Mouse (Mus musculus) midbrain, postnatal 0 days (tissue): Measurements from ENCODE around the gene Snx7. TPM values are rescaled to one million over a fixed set of nuclear protein-coding genes. Genes with fewer than 3 reads are reported as not detected.

Experiments
- ATAC-seq: fragments of 200-750 bp; cut with Nextera tagmentation; 2 replicates; pipeline ENCODE4 v1.8.0; 2017; ENCODE audit warnings: moderate number of reproducible peaks, mild to moderate bottlenecking, moderate TSS enrichment, moderate library complexity; ENCODE audit not compliant: low FRiP score
- DNase-seq: peaks from one replicate; pipeline ENCODE4 v3.0.0-alpha.2; 2015; ENCODE audit warnings: low spot score
- H3K27ac ChIP-seq: fragments of 300-500 bp; sonication (generic); 2 replicates; pipeline ENCODE4 v1.5.1; 2014; ENCODE audit warnings: low read depth, mild to moderate bottlenecking, low read length, mixed read lengths
- H3K27me3 ChIP-seq: fragments of 300-500 bp; sonication (generic); 2 replicates; pipeline ENCODE4 v1.6.1; 2014; ENCODE audit warnings: low read length, control low read depth, mixed read lengths; ENCODE audit not compliant: insufficient read depth
- H3K36me3 ChIP-seq: fragments of 300-500 bp; sonication (generic); 2 replicates; pipeline ENCODE4 v1.6.1; 2014; ENCODE audit warnings: low read length, control low read depth, mixed read lengths; ENCODE audit not compliant: insufficient read depth
- H3K4me1 ChIP-seq: fragments of 300-500 bp; sonication (generic); 2 replicates; pipeline ENCODE4 v1.6.1; 2014; ENCODE audit warnings: mild to moderate bottlenecking, control low read depth, antibody characterized with exemption, low read length, mixed read lengths; ENCODE audit not compliant: insufficient read depth
- H3K4me2 ChIP-seq: fragments of 300-500 bp; sonication (generic); 2 replicates; pipeline ENCODE4 v1.6.1; 2014; ENCODE audit warnings: low read depth, mild to moderate bottlenecking, low read length, mixed read lengths; ENCODE audit not compliant: poor library complexity, severe bottlenecking
- H3K4me3 ChIP-seq: fragments of 300-500 bp; sonication (generic); 2 replicates; pipeline ENCODE4 v1.5.1; 2014; ENCODE audit warnings: low read depth, mild to moderate bottlenecking, low read length, moderate library complexity
- H3K9ac ChIP-seq: fragments of 300-500 bp; sonication (generic); replicated peaks from 2 replicates; pipeline ENCODE4 v1.6.1; 2014; ENCODE audit warnings: mild to moderate bottlenecking, low read length, moderate library complexity, mixed read lengths; ENCODE audit not compliant: poor library complexity, severe bottlenecking
- H3K9me3 ChIP-seq: fragments of 300-500 bp; sonication (generic); 2 replicates; pipeline ENCODE4 v1.6.1; 2016; ENCODE audit warnings: low read length, control low read depth
- CTCF ChIP-seq: IDR thresholded peaks from 2 replicates; pipeline ENCODE4 v1.5.1; 2016; ENCODE audit warnings: antibody characterized with exemption, mild to moderate bottlenecking
- WGBS: fragments of 180-500 bp; shearing (Covaris S2); extraction: QIAGEN DNeasy Blood & Tissue Kit; methylation state at CpG from one replicate; pipeline ENCODE4 v1.1.7; 2014; 5-methylcytosine and 5-hydroxymethylcytosine counted together
- polyA plus RNA-seq: library from polyadenylated mRNA; unstranded; fragments of >200 nt; fragmentation: Nextera tagmentation; extraction: Ambion mirVana; gene quantifications from 2 replicates; pipeline ENCODE4 v1.2.1, GENCODE M21; 2015
- total RNA-seq: library from RNA; depleted of rRNA; stranded (reverse); fragments of >200 nt; gene quantifications from 2 replicates; pipeline ENCODE4 v1.2.3, GENCODE M21; 2014; rRNA removed

Snx7 gene
- total RNA-seq (10.1 and 10.9 TPM in 2 replicates), polyA plus RNA-seq (12.6 and 13.0 TPM in 2 replicates)

- peak within 1 kb of the TSS; percentile 67 for H3K9ac ChIP-seq
- no peaks in the 10 kb centered on the region; the same call in 1 of the 2 replicates for H3K4me1 ChIP-seq
- no peaks in the 10 kb centered on the region for H3K36me3 ChIP-seq
- DNase-seq: peak; percentile 76
- H3K27ac ChIP-seq: peak within 1 kb of the TSS; percentile 67
- peak within 1 kb of the TSS; percentile 77 for H3K4me2 ChIP-seq
- H3K9me3 ChIP-seq: no peaks in the 10 kb centered on the region
- WGBS: 1% methylated on average over 43 of the region's 53 CpGs
- TF ChIP-seq CTCF: no peak; the same call in 1 of the 2 replicates
- ATAC-seq: peak; percentile 99
- no peaks in the 10 kb centered on the region for H3K27me3 ChIP-seq
- peak within 1 kb of the TSS; percentile 65 for H3K4me3 ChIP-seq
Observed at GRCm38 (mm10) chr3:117868637-117869323, at the start of gene Snx7. Gene Snx7 (minus strand): TSS chr3:117868936.

DNA sequence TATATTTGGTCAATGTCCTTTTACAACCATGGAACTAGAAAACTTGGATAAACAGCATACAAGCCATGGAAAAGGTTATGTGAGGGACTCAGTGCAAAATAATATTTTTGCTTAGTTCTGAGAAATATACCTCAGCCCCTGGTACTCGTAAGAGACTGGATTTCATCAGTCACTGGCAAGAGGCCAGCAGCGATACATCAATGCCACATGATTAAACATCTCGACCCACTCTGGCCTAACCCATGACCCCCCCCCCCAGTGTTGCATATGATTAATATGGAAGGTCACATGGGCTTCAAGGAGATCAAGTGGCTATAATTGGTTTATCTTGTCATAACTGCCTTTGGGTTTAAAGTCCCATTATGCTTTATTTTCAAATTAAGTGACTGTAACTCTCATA is 46.7 kb upstream of the Snx7 start:
- ATAC-seq (no peak), DNase-seq (no peak)
- no peak for TF ChIP-seq CTCF
- Histone ChIP-seq H3K4me3 (no peak overlapping the region), H3K4me2 (no peak overlapping the region), H3K27me3 (no peaks in the 10 kb centered on the region), H3K36me3 (no peaks in the 10 kb centered on the region), H3K4me1 (no peaks in the 10 kb centered on the region), H3K9ac (no peak overlapping the region), H3K9me3 (no peaks in the 10 kb centered on the region), H3K27ac (no peak overlapping the region)
- WGBS: 64% methylated on average over 3 of the region's 3 CpGs

- H3K4me3 ChIP-seq: no peak overlapping the region
- H3K9me3 ChIP-seq: no peaks in the 10 kb centered on the region
- WGBS: 83% methylated on average over 2 of the region's 2 CpGs
- ATAC-seq: no peak
- H3K27ac ChIP-seq: no peak overlapping the region
- H3K36me3 ChIP-seq: no peaks in the 10 kb centered on the region
- DNase-seq: no peak
- no peaks in the 10 kb centered on the region for H3K27me3 ChIP-seq
- no peaks in the 10 kb centered on the region for H3K4me1 ChIP-seq
- no peak overlapping the region for H3K9ac ChIP-seq
- TF ChIP-seq CTCF: no peak
- H3K4me2 ChIP-seq: no peak overlapping the region
Observed at GRCm38 (mm10) chr3:117893736-117894135, 25.0 kb upstream of the Snx7 start.

DNA sequence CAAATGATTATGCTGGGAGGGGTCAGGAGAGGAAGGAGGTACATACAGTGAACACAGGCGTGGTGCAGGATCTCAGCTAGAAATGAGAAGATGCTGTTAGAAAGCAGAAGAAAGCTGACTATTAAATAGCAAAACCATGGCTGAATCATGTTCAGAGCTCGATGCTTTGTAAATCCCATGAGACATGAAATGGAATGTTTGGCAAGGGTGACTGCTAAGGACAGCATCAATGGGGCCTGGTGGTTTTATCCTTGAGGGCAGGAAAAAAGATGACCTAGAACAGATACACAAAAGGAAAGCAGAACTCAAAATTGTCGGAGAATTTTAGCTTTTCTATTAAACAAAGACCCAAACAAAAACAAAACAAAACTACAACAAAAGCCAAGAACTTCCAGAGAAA is 6.7 kb upstream of the Snx7 start:
- TF ChIP-seq CTCF: no peak
- DNase-seq: no peak
- H3K27ac ChIP-seq: no peak overlapping the region
- H3K4me3 ChIP-seq: no peak overlapping the region
- H3K4me2 ChIP-seq: no peak overlapping the region
- no peak for ATAC-seq
- H3K36me3 ChIP-seq: no peaks in the 10 kb centered on the region
- H3K27me3 ChIP-seq: no peaks in the 10 kb centered on the region
- no peak overlapping the region for H3K9ac ChIP-seq
- WGBS: 87% methylated on average over 3 of the region's 3 CpGs
- no peaks in the 10 kb centered on the region for H3K9me3 ChIP-seq
- no peaks in the 10 kb centered on the region for H3K4me1 ChIP-seq

GRCm38 (mm10) chr3:117873209-117873863 is 4.6 kb upstream of the Snx7 start:
- H3K27me3 ChIP-seq: no peaks in the 10 kb centered on the region
- H3K4me1 ChIP-seq: no peaks in the 10 kb centered on the region
- H3K27ac ChIP-seq: no peak overlapping the region
- WGBS: 79% methylated on average over 5 of the region's 5 CpGs
- ATAC-seq (no peak), DNase-seq (no peak)
- no peak overlapping the region for H3K4me3 ChIP-seq
- no peak overlapping the region for H3K9ac ChIP-seq
- H3K36me3 ChIP-seq: no peaks in the 10 kb centered on the region
- H3K4me2 ChIP-seq: no peak overlapping the region
- TF ChIP-seq CTCF: no peak
- H3K9me3 ChIP-seq: no peaks in the 10 kb centered on the region

DNA sequence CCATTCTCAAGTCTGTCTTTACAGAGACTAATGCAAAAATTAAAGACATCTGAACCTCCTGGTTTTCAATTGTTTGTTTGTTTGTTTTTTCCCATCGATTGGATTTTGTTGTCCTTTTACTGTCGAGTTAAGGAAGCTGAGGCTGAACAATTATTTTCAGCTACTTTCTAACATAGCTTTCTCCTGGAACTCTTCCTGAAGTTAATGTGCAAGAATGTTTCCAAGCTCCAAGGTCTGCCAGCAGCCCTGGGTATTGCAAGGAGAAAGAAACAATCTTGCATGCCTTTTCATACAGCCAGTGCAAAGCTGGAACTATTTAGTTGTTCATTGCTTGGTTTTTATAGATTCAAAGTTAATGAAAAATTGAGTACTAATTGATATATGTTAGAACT is 584 bp upstream of the Snx7 start:
- Histone ChIP-seq H3K27me3 (no peaks in the 10 kb centered on the region), H3K27ac (peak overlapping the region; percentile 67; the same call in 1 of the 2 replicates)
- 27% methylated on average over 2 of the region's 2 CpGs for WGBS

More for the DNA sequence above, 584 bp upstream of the Snx7 start:
- no peak for ATAC-seq
- no peaks in the 10 kb centered on the region; the same call in 1 of the 2 replicates for H3K4me1 ChIP-seq
- H3K4me2 ChIP-seq: peak overlapping the region; percentile 77
- peak overlapping the region; percentile 65 for H3K4me3 ChIP-seq
- H3K9ac ChIP-seq: peak overlapping the region; percentile 67
- TF ChIP-seq CTCF: no peak
- no peaks in the 10 kb centered on the region for H3K36me3 ChIP-seq
- H3K9me3 ChIP-seq: no peaks in the 10 kb centered on the region
- no peak for DNase-seq
